Mouse (Mus musculus): ENCODE data around the gene Rnf150.

DNA sequence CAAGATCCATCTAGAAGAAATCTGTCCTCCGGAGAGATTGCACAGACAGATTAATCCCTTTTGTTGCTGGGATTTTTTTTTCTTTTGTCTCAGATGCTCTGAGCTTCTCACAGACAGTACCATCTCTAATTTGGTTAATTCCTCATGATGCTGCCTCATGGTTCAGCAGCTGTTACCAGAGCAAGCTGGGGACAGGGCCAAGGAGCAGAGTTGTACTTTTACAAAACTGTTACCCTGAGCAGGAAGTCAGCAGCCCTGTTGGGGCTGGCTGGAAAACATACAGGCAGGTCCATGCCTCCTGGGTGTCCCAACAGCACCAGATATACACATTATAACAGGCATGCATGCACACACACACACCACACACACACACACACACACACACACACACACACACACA lies 186.5 kb downstream of the Rnf150 start:
- TF ChIP-seq USF1 (IDR thresholded peaks at IDR 0.05; ENCODE audit: low read depth), result no peak
- TF ChIP-seq POLR2A (IDR thresholded peaks at IDR 0.05; ENCODE audit: insufficient read length, low read depth), result no peak
- no peak for TF ChIP-seq E2F4 (IDR thresholded peaks at IDR 0.05; ENCODE audit: insufficient read depth)
- TF ChIP-seq TCF12 (IDR thresholded peaks at IDR 0.05; ENCODE audit: insufficient read depth, poor library complexity, severe bottlenecking), result no peak
- no peak for TF ChIP-seq CEBPB (IDR thresholded peaks at IDR 0.05; ENCODE audit: insufficient read depth, poor library complexity, severe bottlenecking)
- TF ChIP-seq POLR2AphosphoS2 (IDR thresholded peaks at IDR 0.05; ENCODE audit: insufficient read length, low read depth), result no peak
- TF ChIP-seq MAX (IDR thresholded peaks at IDR 0.05; ENCODE audit: low read depth), result no peak

Measured in myocyte (in vitro differentiated cells).